Mouse (Mus musculus) lung, adult 2 months (tissue): ENCODE measurements around the gene Ess2.

Source experiments
- CTCF ChIP-seq: fragments of 200-500 bp; IDR thresholded peaks from 2 replicates; pipeline ENCODE4 v1.5.1; 2011; ENCODE audit warnings: mild to moderate bottlenecking, low read length, control low read depth; ENCODE audit not compliant: insufficient read depth
- POLR2A ChIP-seq: fragments of 200-500 bp; IDR thresholded peaks from 2 replicates; pipeline ENCODE4 v1.6.1; 2011; ENCODE audit warnings: low read depth, mild to moderate bottlenecking, control low read depth, low read length, borderline replicate concordance; ENCODE audit errors: extremely low read depth

GRCm38 (mm10) chr16:17875174-17875573, 36.0 kb downstream of the Ess2 start:
- TF ChIP-seq POLR2A (no peak), CTCF (no peak)
